Comparison of ENCODE assay signal across 21 mouse cellular contexts in the genomic region with DNA sequence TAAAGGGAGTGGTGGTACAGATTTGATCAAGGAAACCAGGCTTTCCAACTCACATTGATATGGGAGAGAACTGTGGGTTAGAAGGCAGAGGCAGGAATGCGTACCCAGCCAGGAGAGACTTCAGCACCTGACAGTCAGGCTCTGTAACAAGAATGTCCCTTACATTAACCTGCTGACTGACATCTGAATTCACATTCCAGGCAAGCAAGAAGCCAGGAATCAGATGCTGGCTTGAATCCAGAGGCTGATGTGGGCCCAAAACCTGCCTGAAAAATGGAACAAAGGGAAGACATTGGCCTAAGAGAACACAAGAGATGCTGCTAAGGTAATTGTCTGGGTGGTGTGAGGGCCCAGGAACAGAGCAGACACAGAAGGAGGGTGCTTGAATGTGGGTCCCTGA.
A peak's percentile ranks its signal among the peaks of the same experiment; 100 is the strongest.
DNase-seq lines count a peak whose midpoint lies in the region; ATAC-seq and TF ChIP-seq lines count a peak whose summit lies in the region.
"Had no signal": no experiment of that assay in that cellular context is flagged by ENCODE, and none has a peak within 500 bp of the region (broad histone marks: within the 10 kb centered on the region; RNA-seq: fewer than 3 reads in every experiment).

No protein-coding gene starts in this region.

- no peak overlapping the region for H3K9ac ChIP-seq in kidney, embryonic 15.5 days
- H3K9ac ChIP-seq: embryonic facial prominence, embryonic 15.5 days; forebrain, embryonic 15.5 days; hindbrain, embryonic 14.5 days; liver, postnatal 0 days had no signal

- peak overlapping the region; percentile 84 for H3K27ac ChIP-seq in kidney, embryonic 15.5 days
- peak overlapping the region; percentile 81 for H3K27ac ChIP-seq in limb, embryonic 10.5 days
- no peak overlapping the region for H3K27ac ChIP-seq in thymus, adult 2 months (ENCODE audit: control insufficient read depth, insufficient read depth, low read length)
- H3K27ac ChIP-seq: embryonic facial prominence, embryonic 15.5 days; forebrain, embryonic 15.5 days; heart, adult 2 months; hindbrain, embryonic 14.5 days had no signal

- no peak for TF ChIP-seq POLR2A in thymus, adult 2 months (IDR thresholded peaks at IDR 0.05; ENCODE audit: control insufficient read depth, extremely low read depth, insufficient read depth, low read length, poor library complexity)

- peak; percentile 26 to 41 for DNase-seq in cerebellum, postnatal 10 days
- DNase-seq in Patski (ENCODE audit: low read depth, low spot score): no peak
- DNase-seq in limb, embryonic 10.5 days (ENCODE audit: low spot score): no peak
- no peak for DNase-seq in thymus, adult 2 months
- DNase-seq in left cerebral cortex, postnatal 36 days (ENCODE audit: low spot score in 2 of 2): no peak
- DNase-seq in cerebellum, adult 9-11 months: no peak
- DNase-seq: adrenal gland, postnatal 14 days; gastrocnemius, postnatal 25 days; heart, adult 2 months; layer of hippocampus, adult 9-11 months; liver, postnatal 0 days; thymus, postnatal 25 days had no signal

- 81% methylated on average over 1 of the region's 1 CpGs for WGBS in kidney, embryonic 15.5 days
- WGBS in limb, embryonic 10.5 days: 95% methylated on average over 1 of the region's 1 CpGs
- WGBS in thymus, adult 2 months: 86% methylated on average over 1 of the region's 1 CpGs

- POLR2A ChIA-PET in Patski (lab: Charles Lee): interaction anchor here (0.7 kb wide), 1 partner anchor 151 kb away, joined by 3 read pairs; no protein-coding TSS in a partner anchor

- H3K36me3 ChIP-seq in kidney, embryonic 15.5 days: no peaks in the 10 kb centered on the region
- H3K36me3 ChIP-seq in limb, embryonic 10.5 days: no peaks in the 10 kb centered on the region
- no peaks in the 10 kb centered on the region for H3K36me3 ChIP-seq in thymus, adult 2 months (ENCODE audit: control insufficient read depth, insufficient read depth, low read length)
- H3K36me3 ChIP-seq: embryonic facial prominence, embryonic 15.5 days; forebrain, embryonic 15.5 days had no signal

- H3K27me3 ChIP-seq in Patski: no peaks in the 10 kb centered on the region
- no peaks in the 10 kb centered on the region for H3K27me3 ChIP-seq in kidney, embryonic 15.5 days
- H3K27me3 ChIP-seq in limb, embryonic 10.5 days (ENCODE audit: low read depth, poor library complexity, severe bottlenecking): no peaks in the 10 kb centered on the region
- H3K27me3 ChIP-seq in thymus, adult 2 months (ENCODE audit: control insufficient read depth, insufficient read depth, low read length): no peaks in the 10 kb centered on the region
- H3K27me3 ChIP-seq: embryonic facial prominence, embryonic 15.5 days; forebrain, embryonic 15.5 days had no signal

- CTCF ChIA-PET in Patski (lab: Charles Lee): no interaction called here

- no peaks in the 10 kb centered on the region for H3K9me3 ChIP-seq in kidney, embryonic 15.5 days (replicated peaks)
- no peaks in the 10 kb centered on the region for H3K9me3 ChIP-seq in limb, embryonic 10.5 days (replicated peaks)
- H3K9me3 ChIP-seq: embryonic facial prominence, embryonic 15.5 days; forebrain, embryonic 15.5 days had no signal

- no peak overlapping the region for H3K4me3 ChIP-seq in kidney, embryonic 15.5 days (replicated peaks)
- no peak overlapping the region for H3K4me3 ChIP-seq in limb, embryonic 10.5 days
- no peak overlapping the region for H3K4me3 ChIP-seq in thymus, adult 2 months (ENCODE audit: control insufficient read depth, insufficient read depth, low read length)
- H3K4me3 ChIP-seq: embryonic facial prominence, embryonic 15.5 days; forebrain, embryonic 15.5 days; heart, adult 2 months had no signal

- in situ Hi-C loops in Patski (cut with MboI; ENCODE audit: low pct_unique_long_range_greater_than_20kb): no loop called here

- peak overlapping the region; percentile 29; the same call in 1 of the 2 replicates for H3K4me2 ChIP-seq in kidney, embryonic 15.5 days
- H3K4me2 ChIP-seq: embryonic facial prominence, embryonic 15.5 days; forebrain, embryonic 15.5 days; hindbrain, embryonic 14.5 days; liver, embryonic 11.5 days; midbrain, embryonic 11.5 days had no signal

- intact Hi-C loops in left cerebral cortex, postnatal 36 days (cut with DNase I): no loop called here

- H3K4me1 ChIP-seq in kidney, embryonic 15.5 days: peaks cover 23% of the 10 kb centered on the region
- H3K4me1 ChIP-seq in limb, embryonic 10.5 days: peaks cover 43% of the 10 kb centered on the region
- H3K4me1 ChIP-seq in thymus, adult 2 months (replicated peaks; ENCODE audit: control insufficient read depth, insufficient read depth, low read length): no peaks in the 10 kb centered on the region

- no peak for TF ChIP-seq CTCF in Patski (IDR thresholded peaks at IDR 0.05)
- TF ChIP-seq CTCF in thymus, adult 2 months (IDR thresholded peaks at IDR 0.05; ENCODE audit: borderline replicate concordance, control insufficient read depth, extremely low read depth, insufficient read depth, low read length, poor library complexity): no peak

- no peak for ATAC-seq in cerebellum, adult (ENCODE audit: insufficient number of reproducible peaks, low FRiP score, low TSS enrichment)
- ATAC-seq in Patski: peak; percentile 26
- ATAC-seq in kidney, embryonic 15.5 days (replicated peaks; ENCODE audit: low FRiP score): no peak
- ATAC-seq: forebrain, embryonic 15.5 days; inflammation-experienced regulatory T-cells, adult 6 months; liver, postnatal 0 days; lung, postnatal 0 days had no signal

Comparison
In these comparisons a context has a peak if more than half of its experiments do, and no peak if none do; other contexts are left out.
1. DNase-seq: peak in cerebellum, postnatal 10 days (2 of 2); none in Patski (single experiment), limb, embryonic 10.5 days (single experiment), thymus, adult 2 months (single experiment), left cerebral cortex, postnatal 36 days (0 of 2) and cerebellum, adult 9-11 months (single experiment).